Mouse (Mus musculus): ENCODE results near the gene Ppip5k2.

Ppip5k2 gene

GRCm38 (mm10) chr1:97759841-97760240 lies 10.4 kb downstream of the Ppip5k2 start:
- no peak for DNase-seq (ENCODE audit: low spot score in 2 of 2)

DNA sequence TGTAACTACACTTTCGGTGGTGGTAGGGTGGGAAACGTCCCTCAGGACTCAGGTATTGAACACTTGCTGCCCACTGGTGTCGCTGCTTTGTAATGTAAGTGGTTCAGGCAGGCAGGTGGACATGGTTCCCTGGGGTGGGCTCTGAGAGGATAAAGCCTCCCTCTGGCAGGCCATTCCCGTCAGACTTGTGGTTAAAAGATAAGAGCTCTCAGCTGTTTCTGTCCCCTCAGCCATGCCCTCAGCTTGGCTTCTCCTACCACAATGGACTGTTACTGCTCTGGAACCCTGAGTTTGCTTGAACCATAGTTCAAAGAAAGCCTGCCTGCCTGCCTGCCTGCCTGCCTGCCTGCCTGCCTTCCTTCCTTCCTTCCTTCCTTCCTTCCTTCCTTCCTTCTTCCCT lies 15.8 kb downstream of the Ppip5k2 start:
- no peak for DNase-seq (ENCODE audit: low spot score in 2 of 2)

- no peak for DNase-seq (ENCODE audit: low spot score in 2 of 2)
Observed at GRCm38 (mm10) chr1:97753216-97753615, 17.0 kb downstream of the Ppip5k2 start.

DNA sequence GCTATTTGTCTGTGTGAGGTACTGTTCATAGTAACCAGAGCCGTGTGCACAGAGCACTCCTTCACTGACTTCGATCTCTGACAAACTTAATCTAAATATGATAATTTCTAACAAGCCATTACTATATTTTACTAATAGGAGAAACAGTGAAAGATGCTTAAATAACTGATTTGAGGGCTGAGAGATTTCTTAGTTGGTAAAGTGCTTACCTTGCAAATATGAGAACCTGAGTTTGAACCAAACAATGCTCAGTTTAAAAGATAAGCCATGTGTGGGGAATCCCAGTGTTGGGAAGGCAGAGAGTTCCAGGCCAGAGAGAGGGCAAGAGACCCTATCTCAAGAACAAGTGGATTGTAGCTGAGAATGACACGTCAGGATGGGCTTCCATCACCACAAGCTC lies 22.0 kb downstream of the Ppip5k2 start:
- no peak for DNase-seq (ENCODE audit: low spot score in 2 of 2)

- DNase-seq (ENCODE audit: low spot score in 2 of 2) = no peak
Observed at GRCm38 (mm10) chr1:97746261-97746660, 23.9 kb downstream of the Ppip5k2 start.

DNA sequence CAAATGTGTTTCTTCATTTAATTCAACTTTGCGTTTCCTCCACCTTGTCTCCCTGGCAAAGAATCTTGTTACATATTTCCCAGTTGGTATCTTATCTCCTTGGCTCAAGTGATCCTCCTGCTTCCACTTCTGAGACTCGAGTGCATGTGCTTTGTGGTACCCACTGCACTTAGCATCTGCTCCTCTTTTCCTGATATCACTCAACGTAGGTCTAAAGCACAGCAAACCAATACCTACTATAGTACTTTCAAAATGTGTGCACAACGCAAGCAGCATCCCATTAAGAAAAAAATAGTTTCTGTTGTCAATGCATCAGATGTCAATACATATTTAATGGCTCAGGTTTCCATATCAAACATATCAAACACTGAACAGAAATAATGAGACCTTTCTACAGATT lies 24.5 kb downstream of the Ppip5k2 start:
- no peak for DNase-seq (ENCODE audit: low spot score in 2 of 2)

GRCm38 (mm10) chr1:97743063-97743462 lies 27.1 kb downstream of the Ppip5k2 start:
- no peak for DNase-seq (ENCODE audit: low spot score in 2 of 2)

DNA sequence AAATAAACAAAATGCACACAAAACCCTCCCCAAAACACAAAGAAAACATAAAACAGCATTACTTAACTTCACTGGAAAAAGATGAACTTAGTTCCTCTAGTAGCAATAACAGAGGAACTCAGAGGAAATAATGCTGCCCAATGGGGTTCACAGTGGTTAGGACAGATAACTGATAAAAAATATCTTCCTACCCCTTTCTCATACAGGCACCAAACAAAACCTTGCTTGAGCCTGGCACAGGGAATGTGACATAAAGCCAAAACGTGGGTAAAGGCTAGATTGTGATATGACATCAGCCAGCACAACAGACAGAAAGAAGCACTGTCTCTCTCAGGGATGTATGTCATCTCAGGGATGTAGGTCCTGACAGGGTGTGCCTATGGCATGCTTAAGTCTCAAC lies 40.9 kb downstream of the Ppip5k2 start:
- DNase-seq (ENCODE audit: low spot score in 2 of 2) = no peak

GRCm38 (mm10) chr1:97726730-97727129 lies 43.5 kb downstream of the Ppip5k2 start:
- no peak for DNase-seq (ENCODE audit: low spot score in 2 of 2)

- DNase-seq (ENCODE audit: low spot score in 2 of 2) = no peak
Observed at GRCm38 (mm10) chr1:97718440-97718839, 51.8 kb downstream of the Ppip5k2 start.

- DNase-seq (ENCODE audit: low spot score in 2 of 2) = no peak
Observed at GRCm38 (mm10) chr1:97714334-97714868, 55.8 kb downstream of the Ppip5k2 start.

DNA sequence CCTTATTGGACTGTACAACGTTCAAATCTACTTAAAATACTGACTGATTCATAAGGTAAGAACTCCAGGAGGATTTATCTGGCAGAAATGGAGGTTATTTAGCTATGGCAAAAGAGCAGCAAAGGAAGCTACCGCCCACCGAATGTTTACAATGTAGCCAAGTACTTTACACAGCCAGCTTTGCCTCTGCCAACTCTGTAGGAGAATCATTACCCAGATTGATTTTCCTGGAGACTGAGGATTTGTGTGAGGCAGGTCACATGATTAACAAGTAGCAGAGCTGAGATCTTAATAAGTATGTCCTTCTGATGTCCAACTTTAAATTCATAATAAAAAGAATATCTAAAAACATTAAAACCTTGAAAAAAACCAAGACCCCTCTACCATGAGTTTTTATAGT lies 59.7 kb downstream of the Ppip5k2 start:
- no peak for DNase-seq (ENCODE audit: low spot score in 2 of 2)

- DNase-seq (ENCODE audit: low spot score in 2 of 2) = no peak
Observed at GRCm38 (mm10) chr1:97705389-97705788, 64.8 kb downstream of the Ppip5k2 start.

GRCm38 (mm10) chr1:97704646-97705045 lies 65.6 kb downstream of the Ppip5k2 start:
- no peak for DNase-seq (ENCODE audit: low spot score in 2 of 2)

DNA sequence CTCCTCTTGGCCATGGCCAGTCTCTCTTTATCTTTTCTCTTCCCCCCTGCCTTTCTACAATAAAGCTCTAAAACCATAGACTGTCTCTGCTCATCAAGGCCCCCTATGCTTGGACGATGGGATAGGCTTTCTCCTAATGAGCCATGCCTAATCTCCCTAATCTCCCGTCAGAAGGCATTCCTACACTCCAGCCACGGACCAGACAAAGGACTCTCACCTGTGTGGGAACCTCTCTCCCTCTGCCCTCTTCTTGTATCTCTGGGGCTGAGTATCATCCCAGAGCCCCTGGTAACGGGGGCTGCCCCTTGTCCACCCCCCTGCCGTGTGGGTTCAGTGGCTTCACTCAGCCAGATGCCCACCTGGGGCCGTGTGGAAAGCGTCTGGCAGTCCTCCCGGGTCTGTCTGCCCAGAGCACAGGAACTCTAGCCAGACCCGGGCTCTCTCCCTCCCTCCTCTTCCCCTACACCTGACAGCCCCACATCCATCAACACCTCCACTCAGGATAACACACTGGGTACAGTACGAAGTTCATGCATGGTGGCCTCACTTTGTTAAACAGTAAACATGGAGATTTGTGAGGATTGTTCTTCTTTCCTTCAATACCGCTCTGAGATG lies 71.1 kb downstream of the Ppip5k2 start:
- no peak for DNase-seq (ENCODE audit: low spot score in 2 of 2)

GRCm38 (mm10) chr1:97697273-97697672 lies 72.9 kb downstream of the Ppip5k2 start:
- no peak for DNase-seq (ENCODE audit: low spot score in 2 of 2)

DNA sequence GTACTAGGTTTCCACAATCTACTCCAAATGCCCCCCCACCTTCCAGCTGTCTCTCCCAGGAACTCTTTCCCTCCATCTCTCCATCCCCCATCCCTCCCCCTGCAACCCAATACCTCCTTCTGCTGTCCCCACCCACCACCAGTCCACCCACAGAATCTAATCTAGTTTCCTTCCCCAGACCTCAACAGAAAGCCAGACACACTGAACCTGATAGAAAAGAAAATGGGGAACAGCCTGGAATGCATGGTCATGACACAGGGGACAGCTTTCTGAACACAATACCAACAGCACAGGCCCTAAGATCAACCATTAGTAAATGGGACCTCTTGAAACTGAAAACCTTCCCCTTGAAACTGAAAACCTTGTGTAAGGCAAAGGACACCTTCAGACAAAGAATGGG lies 76.4 kb downstream of the Ppip5k2 start:
- DNase-seq (ENCODE audit: low spot score in 2 of 2) = no peak

DNA sequence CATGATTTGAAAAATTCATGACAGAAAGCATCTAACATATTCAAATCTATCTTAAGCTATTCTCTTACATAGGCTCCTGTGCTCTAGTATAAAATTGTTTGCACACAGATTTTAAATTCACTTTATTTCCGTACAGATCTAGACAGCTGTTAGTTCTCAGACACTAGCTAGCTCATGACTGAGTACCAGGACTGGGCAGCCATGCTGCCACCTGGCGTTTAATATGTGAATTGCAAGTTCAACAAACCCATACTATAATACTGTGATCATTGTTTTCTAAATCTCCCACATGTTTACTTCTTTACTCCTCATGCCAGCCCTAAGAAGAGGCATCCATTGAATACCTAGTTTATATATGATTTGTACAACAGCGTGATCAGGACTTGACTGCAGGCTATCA lies 81.5 kb downstream of the Ppip5k2 start:
- no peak for DNase-seq (ENCODE audit: low spot score in 2 of 2)

- DNase-seq (ENCODE audit: low spot score in 2 of 2) = no peak
Observed at GRCm38 (mm10) chr1:97676526-97677177, 93.6 kb downstream of the Ppip5k2 start.

GRCm38 (mm10) chr1:97676115-97676514 lies 94.1 kb downstream of the Ppip5k2 start:
- no peak for DNase-seq (ENCODE audit: low spot score in 2 of 2)

DNA sequence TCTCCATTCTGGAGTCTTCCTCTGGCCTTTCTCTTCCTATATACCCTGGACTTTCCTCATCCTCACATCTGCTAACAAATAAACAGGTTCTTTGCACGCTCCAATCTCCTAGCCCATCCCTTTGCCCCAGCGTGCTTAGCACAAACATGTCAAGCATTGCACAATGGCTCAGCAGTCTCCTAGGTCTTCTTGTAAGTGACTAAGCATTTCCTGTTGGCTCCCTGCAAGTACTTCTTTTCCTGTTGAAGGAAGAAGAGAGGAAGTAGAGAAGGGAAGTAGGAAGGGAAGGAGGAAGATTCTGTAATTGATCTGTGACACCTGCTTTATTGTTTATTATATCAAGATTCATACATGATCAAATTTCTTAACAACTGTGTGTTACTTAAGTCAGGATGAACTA lies 97.4 kb downstream of the Ppip5k2 start:
- DNase-seq (ENCODE audit: low spot score in 2 of 2) = no peak

- DNase-seq (ENCODE audit: low spot score in 2 of 2) = no peak
Observed at GRCm38 (mm10) chr1:97667288-97667687, 102.9 kb downstream of the Ppip5k2 start.

DNA sequence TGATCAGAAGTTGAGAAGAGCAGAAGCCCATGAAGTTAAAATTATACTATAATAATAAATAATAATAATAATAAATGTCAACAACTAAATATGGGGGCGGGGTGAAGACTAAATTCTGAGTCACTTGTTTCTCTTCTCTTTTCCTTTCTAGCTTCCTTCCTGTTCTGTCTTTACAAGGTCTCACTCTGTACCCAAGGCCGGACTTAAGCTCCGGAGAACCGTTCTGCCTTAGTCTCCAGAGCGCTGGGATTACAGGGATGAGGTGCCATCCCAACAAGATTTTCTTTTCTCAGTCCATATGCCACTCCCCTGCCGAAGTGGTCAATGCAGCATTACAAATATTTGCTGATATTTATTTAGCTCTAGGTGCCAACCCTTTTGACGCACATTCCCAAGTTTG lies 107.9 kb downstream of the Ppip5k2 start:
- no peak for DNase-seq (ENCODE audit: low spot score in 2 of 2)

All from frontal cortex, postnatal 25 days (tissue).